Mouse (Mus musculus) gastrocnemius, adult 18-20 months (tissue): Measurements from ENCODE around the gene Slc35g1. TPM values are rescaled to one million over a fixed set of nuclear protein-coding genes. Genes with fewer than 3 reads are reported as not detected.

ENCODE experiments used
- total RNA-seq, 2 experiments: library from RNA; stranded (reverse); gene quantifications; 2 replicates each; pipeline ENCODE4 v1.2.3; 2021

The Slc35g1 gene
- total RNA-seq, 2 experiments from 2014 or later, result 1.7 to 2.0 TPM

Other genes with a start within 250 kb of the Slc35g1 start
- gene Fra10ac1, start 171.8 kb upstream of the Slc35g1 start, total RNA-seq, result 10 to 100 TPM; 11.6 to 12.1 TPM
- gene Lgi1, start 131.4 kb upstream of the Slc35g1 start, total RNA-seq, result 1 to 10 TPM; 4.3 to 6.8 TPM
- gene Plce1, start 85.1 kb downstream of the Slc35g1 start, total RNA-seq, result 1 to 10 TPM; 4.5 to 6.0 TPM